Mouse (Mus musculus) neural tube, embryonic 11.5 days (tissue): ENCODE measurements around the gene Psmd12. TPM values are rescaled to one million over a fixed set of nuclear protein-coding genes. Genes with fewer than 3 reads are reported as not detected.

Experiments
- polyA plus RNA-seq: library from polyadenylated mRNA; unstranded; fragments of >200 nt; fragmentation: Nextera tagmentation; extraction: Ambion mirVana; gene quantifications from 2 replicates; pipeline ENCODE4 v1.2.1, GENCODE M21; 2014

Gene Psmd12
- polyA plus RNA-seq, 1 experiment from 2014 or later, result 228 TPM

Other genes starting within 250 kb of the Psmd12 start
- 35.0 and 38.1 TPM in 2 replicates for gene Pitpnc1, start 8.8 kb upstream of the Psmd12 start, polyA plus RNA-seq
- gene Helz, start 68.4 kb downstream of the Psmd12 start, polyA plus RNA-seq, result 23.5 and 24.5 TPM in 2 replicates
- gene Cacng1, start 237.0 kb downstream of the Psmd12 start, polyA plus RNA-seq, result 1.8 and 2.8 TPM in 2 replicates